Mouse (Mus musculus): ENCODE results near the gene Tspoap1. TPM values are rescaled to one million over a fixed set of nuclear protein-coding genes. Genes with fewer than 3 reads are reported as not detected.
A peak's percentile ranks its signal among the peaks of the same experiment; 100 is the strongest.

Tspoap1 gene
- total RNA-seq (2021) = 100 to 1,000 TPM; 155 to 175 TPM
- long read RNA-seq, experiment 1, partial matches to known transcripts = 49 of 77 reads
- long read RNA-seq, experiment 1, other reads (novel, unspliced or antisense) = 27 of 77 reads
- long read RNA-seq, experiment 2, partial matches to known transcripts = 48 of 79 reads
- long read RNA-seq, experiment 2, other reads (novel, unspliced or antisense) = 31 of 79 reads

DNA sequence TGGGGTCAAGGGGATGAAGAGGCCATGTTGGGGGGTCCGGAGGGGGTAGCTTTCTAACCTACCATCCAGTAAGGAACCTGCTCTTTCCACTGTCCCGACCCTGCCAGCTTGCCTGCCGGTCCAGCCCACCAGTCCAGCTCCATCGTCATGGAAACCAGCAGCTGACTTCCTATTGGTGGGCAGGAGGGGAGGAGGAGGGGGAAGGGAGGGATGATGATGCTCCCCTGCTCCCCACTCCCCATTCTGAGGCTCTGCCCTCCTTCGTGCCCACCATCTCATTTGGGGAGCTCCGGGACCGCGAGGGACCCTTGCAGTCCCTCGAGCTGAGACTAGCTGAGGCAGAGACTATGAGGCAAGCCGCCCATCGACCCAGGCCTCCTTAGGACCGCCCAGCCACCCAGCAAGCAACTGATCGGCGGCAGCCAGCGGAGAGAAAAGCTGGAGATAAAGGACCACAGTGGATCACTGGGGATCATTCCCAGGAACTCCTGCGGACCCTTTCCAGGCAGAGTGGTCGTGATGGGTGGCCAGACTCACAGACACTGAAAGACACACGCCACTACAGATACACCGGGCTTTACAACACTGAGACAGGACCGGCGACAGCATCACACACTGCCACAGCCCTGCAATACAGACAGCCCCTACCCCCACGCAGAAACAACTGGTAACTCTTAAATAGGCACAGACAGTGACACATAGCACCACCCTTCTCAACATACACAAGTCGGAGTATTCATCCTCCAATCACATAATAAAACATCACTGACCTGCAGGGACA, at the start of gene Tspoap1:
Gene Tspoap1, plus strand, starts transcription at position 241 of the 781 bp plus-strand sequence.
- peak; percentile 78 to 86 for DNase-seq (ENCODE audit: low spot score in 2 of 2)

DNA sequence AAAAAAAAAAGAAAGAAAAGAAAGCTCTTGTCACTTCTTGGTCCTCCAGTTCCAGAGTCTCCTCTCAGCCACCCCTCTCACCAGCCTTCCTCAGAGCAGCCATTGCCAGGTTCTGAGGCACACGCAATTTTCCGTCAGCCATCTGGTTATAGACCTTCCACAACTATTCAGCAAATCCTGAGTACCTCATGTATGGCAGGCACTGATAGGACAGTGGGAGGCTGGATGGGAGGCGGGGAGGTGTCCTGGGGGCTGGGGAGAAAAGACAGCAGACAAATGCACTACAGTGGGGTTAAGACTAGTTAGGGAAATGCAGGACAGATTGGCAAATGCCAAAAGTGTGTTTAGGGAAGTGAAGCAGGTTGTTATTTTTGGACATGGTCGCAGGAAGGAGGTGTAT, 48.2 kb upstream of the Tspoap1 start:
- no peak for DNase-seq (ENCODE audit: low spot score in 2 of 2)
- H3K4me3 ChIP-seq = no peak overlapping the region
- no peak overlapping the region for H3K27ac ChIP-seq
- no peak for TF ChIP-seq CTCF (conservative IDR thresholded peaks at IDR 0.05)

More for the DNA sequence above, at the start of gene Tspoap1:
- Histone ChIP-seq H3K27ac (peak within 1 kb of the TSS; percentile 98), H3K4me3 (peak within 1 kb of the TSS; percentile 67)
- no peak for TF ChIP-seq CTCF (conservative IDR thresholded peaks at IDR 0.05)

DNA sequence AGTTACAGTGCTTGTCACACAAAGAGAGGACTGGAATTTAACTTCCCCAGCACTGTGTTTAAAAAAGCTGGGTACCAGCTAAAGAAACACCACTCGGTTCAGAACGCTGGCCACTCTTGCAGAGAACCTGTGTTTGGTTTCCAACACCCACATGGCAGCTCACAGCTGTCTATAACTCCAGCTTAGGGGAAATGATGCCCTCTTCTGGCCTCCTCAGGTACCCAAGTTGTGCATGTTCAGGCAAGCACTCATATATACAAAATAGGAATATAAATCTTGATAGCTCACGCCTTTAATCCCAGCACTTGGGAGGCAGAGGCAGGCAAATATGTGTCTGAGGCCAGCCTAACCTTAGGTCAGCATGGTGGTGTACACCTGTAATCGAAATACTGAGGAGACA, 44.3 kb upstream of the Tspoap1 start:
- H3K4me3 ChIP-seq = no peak overlapping the region
- no peak for TF ChIP-seq CTCF (conservative IDR thresholded peaks at IDR 0.05)
- H3K27ac ChIP-seq = no peak overlapping the region
- no peak for DNase-seq (ENCODE audit: low spot score in 2 of 2)

DNA sequence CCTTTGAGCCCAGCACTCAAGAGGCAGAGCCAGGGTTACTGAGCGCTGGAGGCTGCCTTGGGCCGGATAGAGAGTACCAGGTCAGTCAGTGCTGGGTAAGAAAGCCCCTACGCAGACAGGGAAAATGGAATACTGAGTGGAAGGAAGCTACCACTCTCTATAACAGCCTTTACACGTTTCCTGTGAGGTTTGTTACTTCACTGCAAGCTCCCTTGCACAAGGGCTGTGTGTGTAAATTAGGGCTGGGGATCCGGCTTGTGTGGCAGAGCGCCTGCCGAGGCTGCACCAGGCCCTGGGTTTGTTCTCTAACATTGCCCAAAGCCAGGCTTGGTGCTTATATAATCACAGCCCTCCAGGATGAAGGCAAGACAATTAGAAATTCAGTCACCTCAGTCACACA, 40.8 kb upstream of the Tspoap1 start:
- no peak for TF ChIP-seq CTCF (conservative IDR thresholded peaks at IDR 0.05)
- Histone ChIP-seq H3K27ac (no peak overlapping the region), H3K4me3 (no peak overlapping the region)
- DNase-seq (ENCODE audit: low spot score in 2 of 2) = no peak

DNA sequence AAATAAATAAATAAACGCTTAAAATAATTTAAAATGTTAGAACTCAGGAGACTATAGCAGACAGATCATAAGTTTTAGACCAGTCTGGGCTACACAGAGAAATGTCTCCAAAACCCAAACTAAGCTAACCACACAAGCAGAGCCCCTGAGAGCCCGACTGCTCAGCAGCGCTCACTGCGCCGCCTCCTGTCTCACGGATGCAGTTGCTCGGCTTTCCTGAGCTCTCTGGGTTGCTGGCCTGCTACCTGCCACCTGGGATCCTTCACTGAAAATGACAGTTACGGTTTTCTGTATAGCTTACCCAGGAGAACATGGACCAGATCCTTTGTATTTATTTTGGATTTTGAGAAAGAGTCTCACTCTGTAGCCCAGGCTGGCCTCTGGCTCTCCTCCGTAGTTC, 40.0 kb upstream of the Tspoap1 start:
- Histone ChIP-seq H3K27ac (no peak overlapping the region), H3K4me3 (no peak overlapping the region)
- DNase-seq (ENCODE audit: low spot score in 2 of 2) = no peak
- TF ChIP-seq CTCF (conservative IDR thresholded peaks at IDR 0.05) = no peak

DNA sequence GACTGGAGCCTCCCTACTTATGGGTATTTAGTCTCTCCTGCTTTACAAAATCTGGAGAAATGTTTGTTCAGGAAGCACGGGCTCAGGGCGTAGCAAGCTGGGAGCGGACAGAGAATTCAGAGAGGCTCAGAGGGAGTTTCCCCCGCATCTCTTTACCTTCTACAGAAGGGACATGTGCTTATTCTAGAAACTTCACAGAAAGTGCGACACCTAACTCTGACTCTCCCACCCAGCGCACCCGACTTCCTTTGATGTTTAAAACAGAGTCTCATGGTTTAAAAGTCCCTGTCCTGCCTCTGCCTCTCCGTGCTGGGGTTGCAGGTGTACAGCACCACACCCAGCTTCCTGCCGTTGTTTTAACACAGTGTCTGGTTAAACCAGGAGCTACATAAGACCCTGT, 39.5 kb upstream of the Tspoap1 start:
- TF ChIP-seq CTCF (conservative IDR thresholded peaks at IDR 0.05) = no peak
- H3K27ac ChIP-seq = no peak overlapping the region
- no peak overlapping the region for H3K4me3 ChIP-seq
- DNase-seq (ENCODE audit: low spot score in 2 of 2) = no peak

DNA sequence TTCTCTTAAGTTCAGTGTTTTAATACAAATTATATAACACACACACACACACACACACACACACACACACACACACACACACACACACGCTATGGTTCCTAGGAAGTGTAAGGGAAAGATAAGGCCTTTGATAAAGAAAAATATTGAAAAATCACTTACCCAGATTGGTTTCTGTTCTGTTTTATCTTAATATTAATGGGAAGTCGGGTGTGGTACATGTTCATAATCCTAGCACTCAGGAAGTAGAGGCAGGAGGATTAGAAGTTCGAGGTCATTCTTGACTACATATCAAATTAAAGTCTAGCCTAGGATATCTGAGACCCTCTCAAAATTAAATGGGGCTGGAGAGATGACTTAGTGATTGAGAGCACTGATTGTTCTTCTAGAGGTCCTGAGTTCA, 38.2 kb upstream of the Tspoap1 start:
- Histone ChIP-seq H3K27ac (no peak overlapping the region), H3K4me3 (no peak overlapping the region)
- TF ChIP-seq CTCF (conservative IDR thresholded peaks at IDR 0.05) = no peak
- no peak for DNase-seq (ENCODE audit: low spot score in 2 of 2)

DNA sequence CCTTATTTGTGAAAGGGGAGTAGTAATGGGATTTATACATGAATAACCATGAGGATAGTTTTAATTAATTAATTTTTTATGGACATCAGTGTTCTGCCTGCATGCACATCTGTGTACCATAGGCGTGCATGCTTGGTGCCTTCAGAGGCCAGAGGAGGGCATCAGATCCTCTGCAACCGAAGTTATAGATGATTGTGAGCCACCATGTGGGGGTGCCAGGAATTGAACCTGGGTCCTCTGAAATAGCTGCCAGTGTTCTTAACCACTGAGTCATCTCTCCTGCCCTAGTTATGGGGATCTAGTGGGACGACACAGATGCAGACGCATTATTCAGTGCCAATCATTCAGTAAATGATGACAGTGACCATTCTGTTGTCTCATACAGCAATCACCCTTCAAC, 37.5 kb upstream of the Tspoap1 start:
- DNase-seq (ENCODE audit: low spot score in 2 of 2) = no peak
- Histone ChIP-seq H3K27ac (no peak overlapping the region), H3K4me3 (no peak overlapping the region)
- TF ChIP-seq CTCF (conservative IDR thresholded peaks at IDR 0.05) = 0 out of 2 replicates have a peak, but pooled peaks have one; percentile 28

DNA sequence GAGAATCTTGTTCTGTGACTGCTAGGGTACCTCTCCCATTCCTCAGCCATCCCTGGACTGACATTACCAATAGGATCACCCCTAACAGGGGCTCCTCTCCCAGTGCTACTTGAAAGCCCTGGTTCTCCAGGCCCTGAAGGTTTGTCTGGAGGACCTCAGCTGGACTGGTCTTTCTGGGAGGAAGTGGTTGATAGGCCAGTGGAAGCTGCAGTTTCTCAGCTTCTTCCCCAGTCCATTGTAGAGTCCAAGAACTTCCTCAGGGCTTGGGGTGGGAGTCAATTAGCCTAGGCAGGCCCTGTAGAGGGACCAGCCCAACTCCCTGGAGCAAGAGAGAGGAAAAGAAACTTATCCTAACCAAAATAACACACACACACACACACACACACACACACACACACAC, 34.8 kb upstream of the Tspoap1 start:
- Histone ChIP-seq H3K27ac (no peak overlapping the region), H3K4me3 (no peak overlapping the region)
- no peak for DNase-seq (ENCODE audit: low spot score in 2 of 2)
- no peak for TF ChIP-seq CTCF (conservative IDR thresholded peaks at IDR 0.05)

DNA sequence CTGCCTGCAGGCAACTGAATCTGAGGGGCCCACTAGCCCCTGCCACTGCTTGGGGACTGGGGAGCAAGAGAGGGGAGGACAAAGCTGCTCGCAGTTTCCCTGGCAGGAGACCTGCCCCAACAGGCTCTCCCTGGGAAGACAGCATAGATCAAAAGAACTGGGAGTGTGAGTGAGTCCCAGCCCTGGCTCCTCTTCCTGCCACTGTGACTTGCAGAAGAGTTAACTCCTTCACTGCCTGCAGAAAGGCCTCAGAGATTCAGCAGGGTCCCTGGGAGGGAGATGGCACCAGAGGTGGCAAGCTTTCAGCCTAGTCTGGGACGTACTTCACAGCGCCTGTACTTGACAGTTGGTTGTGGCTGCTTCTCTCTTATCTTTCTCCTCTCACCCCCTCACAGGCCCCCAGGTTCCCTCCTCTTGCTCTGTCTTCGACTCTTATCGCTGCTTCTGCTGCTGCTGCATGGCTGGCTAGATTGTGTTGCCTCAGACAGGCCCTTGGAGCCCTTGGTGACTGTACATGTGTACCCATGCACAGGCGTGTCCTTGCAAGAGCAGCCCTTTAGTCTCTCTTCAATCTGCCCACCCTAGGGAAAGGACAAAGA, 34.3 kb upstream of the Tspoap1 start:
- Histone ChIP-seq H3K27ac (no peak overlapping the region), H3K4me3 (no peak overlapping the region)
- no peak for TF ChIP-seq CTCF (conservative IDR thresholded peaks at IDR 0.05)
- no peak for DNase-seq (ENCODE audit: low spot score in 2 of 2)

DNA sequence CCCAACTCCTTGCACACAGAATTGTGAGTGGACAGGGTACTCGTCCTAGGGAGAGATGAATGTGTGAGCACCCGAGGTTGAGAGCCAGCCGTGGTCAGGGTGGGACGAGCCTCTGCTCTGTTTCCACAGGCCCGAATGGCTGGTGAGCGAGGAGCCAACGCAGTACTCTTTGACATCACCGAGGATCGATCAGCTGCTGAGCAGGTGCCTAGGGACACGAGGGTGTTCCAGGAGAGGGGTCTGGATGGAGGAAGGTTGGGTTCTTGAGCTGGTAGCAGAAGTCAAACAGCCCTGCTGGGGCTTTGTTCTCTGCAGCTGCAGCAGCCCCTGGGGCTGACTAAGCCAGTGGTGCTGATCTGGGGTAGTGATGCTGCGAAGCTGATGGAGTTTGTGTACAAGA, 33.3 kb upstream of the Tspoap1 start:
- DNase-seq (ENCODE audit: low spot score in 2 of 2) = no peak
- no peak for TF ChIP-seq CTCF (conservative IDR thresholded peaks at IDR 0.05)
- Histone ChIP-seq H3K4me3 (no peak overlapping the region), H3K27ac (no peak overlapping the region)

DNA sequence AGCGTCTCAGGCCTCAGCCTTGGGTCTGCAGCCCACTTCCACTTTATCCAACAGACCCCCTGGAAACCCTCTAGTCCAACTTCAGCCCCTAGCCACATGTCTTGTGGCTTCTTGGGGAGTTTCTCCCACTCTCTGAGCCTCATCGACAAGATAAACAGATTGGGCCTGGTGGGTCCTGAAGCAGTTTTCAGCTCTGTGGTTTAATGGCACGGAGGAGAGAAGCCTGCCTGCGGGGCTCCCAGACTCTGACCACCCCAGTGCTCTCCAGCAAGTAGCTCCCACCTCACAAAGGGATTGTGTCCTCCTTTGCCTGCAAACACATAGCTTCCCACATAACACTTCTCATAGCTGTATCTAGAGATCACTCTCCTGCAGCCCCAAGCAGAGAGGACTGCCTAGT, 32.9 kb upstream of the Tspoap1 start:
- no peak for TF ChIP-seq CTCF (conservative IDR thresholded peaks at IDR 0.05)
- DNase-seq (ENCODE audit: low spot score in 2 of 2) = no peak

DNA sequence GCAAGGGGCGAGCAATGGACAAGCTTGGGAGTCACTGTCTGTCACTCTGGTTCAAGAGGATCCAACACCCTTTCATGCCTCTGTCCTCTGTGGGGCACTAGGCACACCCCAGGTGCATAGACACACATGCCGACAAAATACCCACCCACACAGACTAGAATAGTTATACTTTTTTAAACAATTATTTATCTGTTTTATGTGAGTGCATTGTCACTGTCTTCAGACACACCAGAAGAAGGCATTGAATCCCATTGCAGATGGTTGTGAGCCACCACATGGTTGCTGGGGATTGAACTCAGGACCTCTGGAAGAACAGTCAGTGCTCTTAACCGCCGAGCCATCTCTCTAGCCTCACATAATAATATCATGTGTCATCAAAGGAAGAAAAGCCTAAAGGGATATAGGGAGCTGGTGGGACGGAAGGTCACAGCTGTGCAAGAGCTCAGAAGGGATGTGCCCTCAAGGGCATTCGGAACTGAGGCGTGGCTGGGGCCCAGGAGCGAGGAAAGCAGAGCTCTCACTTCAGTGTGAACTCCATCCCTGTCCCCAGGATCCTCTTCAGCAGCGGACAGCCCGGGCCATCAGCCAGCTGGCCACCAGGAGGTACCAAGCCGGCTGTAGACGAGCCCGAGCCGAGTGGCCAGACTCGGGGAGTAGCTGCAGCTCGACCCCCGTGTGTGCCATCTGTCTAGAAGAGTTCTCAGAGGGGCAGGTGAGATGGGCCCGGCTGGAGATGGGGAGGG, 31.3 kb upstream of the Tspoap1 start:
- Histone ChIP-seq H3K27ac (no peak overlapping the region), H3K4me3 (no peak overlapping the region)
- DNase-seq (ENCODE audit: low spot score in 2 of 2) = no peak
- no peak for TF ChIP-seq CTCF (conservative IDR thresholded peaks at IDR 0.05)

More for the DNA sequence above, 32.9 kb upstream of the Tspoap1 start:
- no peak overlapping the region for H3K27ac ChIP-seq
- no peak overlapping the region for H3K4me3 ChIP-seq
